8 mouse cellular contexts compared by ENCODE assay signal in genomic region chr17:43518644-43519409, GRCm38 (mm10). TPM values are rescaled to one million over a fixed set of nuclear protein-coding genes. Genes with fewer than 3 reads are reported as not detected.
A peak's percentile ranks its signal among the peaks of the same experiment; 100 is the strongest.
DNase-seq lines count a peak whose midpoint lies in the region; ATAC-seq lines count a peak whose summit lies in the region.

No protein-coding gene starts in this region.

- H3K9me3 ChIP-seq in embryonic facial prominence, embryonic 14.5 days (ENCODE audit: control insufficient read depth, low read length), result peaks cover 13% of the 10 kb centered on the region
- H3K9me3 ChIP-seq in heart, embryonic 11.5 days (replicated peaks; ENCODE audit: control insufficient read depth, low read length), result no peaks in the 10 kb centered on the region; the same call in 1 of the 2 replicates
- 0 out of 2 replicates have a peak, but pooled peaks cover 8% of the 10 kb centered on the region for H3K9me3 ChIP-seq in kidney, embryonic 15.5 days (replicated peaks)
- H3K9me3 ChIP-seq in liver, embryonic 11.5 days (ENCODE audit: control insufficient read depth, low read length), result no peaks in the 10 kb centered on the region

- ATAC-seq in embryonic facial prominence, embryonic 14.5 days (ENCODE audit: low read depth), result peak; percentile 65
- ATAC-seq in heart, embryonic 11.5 days (replicated peaks; ENCODE audit: insufficient number of reproducible peaks, low FRiP score, low TSS enrichment), result peak; percentile 18; the same call in 1 of the 2 replicates
- peak; percentile 56 for ATAC-seq in kidney, embryonic 15.5 days (replicated peaks; ENCODE audit: low FRiP score)
- 0 out of 2 replicates have a peak, but pooled peaks have one; percentile 29 for ATAC-seq in liver, embryonic 11.5 days (replicated peaks; ENCODE audit: low FRiP score)

- no peaks in the 10 kb centered on the region; the same call in 1 of the 2 replicates for H3K27me3 ChIP-seq in embryonic facial prominence, embryonic 14.5 days (replicated peaks; ENCODE audit: control insufficient read depth, insufficient read depth, low read length)
- no peaks in the 10 kb centered on the region; the same call in 1 of the 2 replicates for H3K27me3 ChIP-seq in heart, embryonic 11.5 days (ENCODE audit: control insufficient read depth, insufficient read depth, low read length)
- H3K27me3 ChIP-seq in kidney, embryonic 15.5 days, result no peaks in the 10 kb centered on the region
- H3K27me3 ChIP-seq in liver, embryonic 11.5 days (replicated peaks; ENCODE audit: control insufficient read depth, insufficient read depth, low read length), result no peaks in the 10 kb centered on the region

- 27% methylated on average over 18 of the region's 18 CpGs for WGBS in embryonic facial prominence, embryonic 14.5 days
- WGBS in heart, embryonic 11.5 days (ENCODE audit: insufficient replicate concordance), result 27% methylated on average over 18 of the region's 18 CpGs
- WGBS in kidney, embryonic 15.5 days, result 27% methylated on average over 18 of the region's 18 CpGs
- WGBS in liver, embryonic 11.5 days, result 27% methylated on average over 18 of the region's 18 CpGs

- H3K9ac ChIP-seq in embryonic facial prominence, embryonic 14.5 days (ENCODE audit: low read depth, low read length), result no peak overlapping the region
- H3K9ac ChIP-seq in heart, embryonic 11.5 days (ENCODE audit: low read depth, low read length), result no peak overlapping the region
- H3K9ac ChIP-seq in kidney, embryonic 15.5 days, result no peak overlapping the region
- no peak overlapping the region for H3K9ac ChIP-seq in liver, embryonic 11.5 days (ENCODE audit: low read depth, low read length)

- peak; percentile 62 for DNase-seq in 416B (ENCODE audit: low read depth)
- DNase-seq in adrenal gland, postnatal 36 days, result peak; percentile 56 to 71
- DNase-seq in embryonic facial prominence, embryonic 14.5 days (ENCODE audit: low spot score), result peak; percentile 93
- DNase-seq in liver, embryonic 11.5 days (ENCODE audit: low spot score), result peak; percentile 39
- DNase-seq in naive thymus-derived CD4-positive, alpha-beta T cell, adult 2 months (ENCODE audit: low read depth), result peak; percentile 25
- peak; percentile 48 for DNase-seq in telencephalon, adult 2 months (ENCODE audit: low read depth, low spot score)

- H3K4me3 ChIP-seq in embryonic facial prominence, embryonic 14.5 days (ENCODE audit: low read depth, low read length), result no peak overlapping the region
- no peak overlapping the region for H3K4me3 ChIP-seq in heart, embryonic 11.5 days (ENCODE audit: low read depth, low read length)
- no peak overlapping the region for H3K4me3 ChIP-seq in kidney, embryonic 15.5 days (replicated peaks)
- no peak overlapping the region for H3K4me3 ChIP-seq in liver, embryonic 11.5 days (ENCODE audit: low read depth, low read length)

- H3K4me2 ChIP-seq in embryonic facial prominence, embryonic 14.5 days (ENCODE audit: low read depth, low read length), result no peak overlapping the region
- H3K4me2 ChIP-seq in heart, embryonic 11.5 days, result peak overlapping the region; percentile 39
- H3K4me2 ChIP-seq in kidney, embryonic 15.5 days, result peak overlapping the region; percentile 26; the same call in 1 of the 2 replicates
- H3K4me2 ChIP-seq in liver, embryonic 11.5 days, result no peak overlapping the region

- H3K27ac ChIP-seq in embryonic facial prominence, embryonic 14.5 days (replicated peaks; ENCODE audit: low read depth, low read length), result no peak overlapping the region
- H3K27ac ChIP-seq in heart, embryonic 11.5 days (ENCODE audit: low read depth, low read length), result no peak overlapping the region
- no peak overlapping the region for H3K27ac ChIP-seq in kidney, embryonic 15.5 days
- no peak overlapping the region for H3K27ac ChIP-seq in liver, embryonic 11.5 days (ENCODE audit: low read depth, low read length)

- no peaks in the 10 kb centered on the region for H3K36me3 ChIP-seq in embryonic facial prominence, embryonic 14.5 days (ENCODE audit: control insufficient read depth, insufficient read depth, low read length)
- no peaks in the 10 kb centered on the region for H3K36me3 ChIP-seq in heart, embryonic 11.5 days (ENCODE audit: control insufficient read depth, insufficient read depth, low read length)
- no peaks in the 10 kb centered on the region for H3K36me3 ChIP-seq in kidney, embryonic 15.5 days
- no peaks in the 10 kb centered on the region for H3K36me3 ChIP-seq in liver, embryonic 11.5 days (ENCODE audit: control insufficient read depth, insufficient read depth, low read length)

- H3K4me1 ChIP-seq in embryonic facial prominence, embryonic 14.5 days (ENCODE audit: control insufficient read depth, insufficient read depth, low read length), result no peaks in the 10 kb centered on the region
- H3K4me1 ChIP-seq in heart, embryonic 11.5 days (ENCODE audit: control insufficient read depth, insufficient read depth, low read length), result no peaks in the 10 kb centered on the region
- H3K4me1 ChIP-seq in kidney, embryonic 15.5 days, result peaks cover 4% of the 10 kb centered on the region; the same call in 1 of the 2 replicates
- no peaks in the 10 kb centered on the region for H3K4me1 ChIP-seq in liver, embryonic 11.5 days (replicated peaks; ENCODE audit: control insufficient read depth, insufficient read depth, low read length)

RNA-seq across cellular contexts. Expression of gene Mep1a, which starts 16.2 kb away (rescaled TPM):
- total RNA-seq in adrenal gland, postnatal 36 days (2021), result not detected
- polyA plus RNA-seq in embryonic facial prominence, embryonic 14.5 days (2014; fragmentation: Nextera tagmentation; extraction: Ambion mirVana), result 0.38 and 0.45 TPM in 2 replicates
- polyA plus RNA-seq in heart, embryonic 11.5 days (2014; fragmentation: Nextera tagmentation; extraction: Ambion mirVana), result not detected in 2 replicates
- 37.4 TPM in 2 replicates for polyA plus RNA-seq in kidney, embryonic 15.5 days (2015; fragmentation: Nextera tagmentation; extraction: Ambion mirVana)
- polyA plus RNA-seq in liver, embryonic 11.5 days (2014; fragmentation: Nextera tagmentation; extraction: Ambion mirVana), result not detected in 2 replicates

RNA-seq across cellular contexts. Expression of gene Ankrd66, which starts 24.6 kb away (rescaled TPM):
- not detected for total RNA-seq in adrenal gland, postnatal 36 days (2021)
- 0.60 TPM in 1 of 2 replicates, not detected in the other for polyA plus RNA-seq in embryonic facial prominence, embryonic 14.5 days (2014; fragmentation: Nextera tagmentation; extraction: Ambion mirVana)
- not detected in 2 replicates for polyA plus RNA-seq in heart, embryonic 11.5 days (2014; fragmentation: Nextera tagmentation; extraction: Ambion mirVana)
- polyA plus RNA-seq in kidney, embryonic 15.5 days (2015; fragmentation: Nextera tagmentation; extraction: Ambion mirVana), result 0.17 and 0.47 TPM in 2 replicates
- polyA plus RNA-seq in liver, embryonic 11.5 days (2014; fragmentation: Nextera tagmentation; extraction: Ambion mirVana), result 0.14 TPM in 1 of 2 replicates, not detected in the other

RNA-seq across cellular contexts. Expression of gene Pla2g7, which starts 49.1 kb away (rescaled TPM):
- total RNA-seq in adrenal gland, postnatal 36 days (2021), result 10 to 100 TPM; 14.6 to 18.4 TPM
- polyA plus RNA-seq in embryonic facial prominence, embryonic 14.5 days (2014; fragmentation: Nextera tagmentation; extraction: Ambion mirVana), result 16.1 and 17.5 TPM in 2 replicates
- 14.9 and 15.0 TPM in 2 replicates for polyA plus RNA-seq in heart, embryonic 11.5 days (2014; fragmentation: Nextera tagmentation; extraction: Ambion mirVana)
- polyA plus RNA-seq in kidney, embryonic 15.5 days (2015; fragmentation: Nextera tagmentation; extraction: Ambion mirVana), result 66.6 and 67.2 TPM in 2 replicates
- 3.1 and 3.7 TPM in 2 replicates for polyA plus RNA-seq in liver, embryonic 11.5 days (2014; fragmentation: Nextera tagmentation; extraction: Ambion mirVana)

Comparison
In these comparisons a context has a peak if more than half of its experiments do, and no peak if none do; other contexts are left out.
1. DNase-seq: peak in every context shown above with its lines; median percentile 93 in embryonic facial prominence, embryonic 14.5 days; 64 in adrenal gland, postnatal 36 days; 62 in 416B; 48 in telencephalon, adult 2 months; 39 in liver, embryonic 11.5 days; 25 in naive thymus-derived CD4-positive, alpha-beta T cell, adult 2 months.
2. H3K4me2 ChIP-seq: peak in heart, embryonic 11.5 days (single experiment) and kidney, embryonic 15.5 days (single experiment); none in embryonic facial prominence, embryonic 14.5 days (single experiment) and liver, embryonic 11.5 days (single experiment).
3. RNA of gene Mep1a, which starts 16.2 kb away (polyA plus RNA-seq): 37.4 TPM in kidney, embryonic 15.5 days; 0.38 to 0.45 TPM in embryonic facial prominence, embryonic 14.5 days, not detected in heart, embryonic 11.5 days and not detected in liver, embryonic 11.5 days; every median in the first group is over 10 times any median in the second.
4. Peak in every context shown above with its lines, with median percentiles within 50 percentile points of each other: ATAC-seq.